Mouse (Mus musculus): Measurements from ENCODE around the gene Erbb4. TPM values are rescaled to one million over a fixed set of nuclear protein-coding genes. Genes with fewer than 3 reads are reported as not detected.

The Erbb4 gene
- under 1 TPM; 0.23 to 0.42 TPM for total RNA-seq (2021)
- long read RNA-seq, experiment 1: 0 reads
- long read RNA-seq, experiment 2: 0 reads

- no peak for DNase-seq
- intact Hi-C loops (cut with DNase I): no loop called here
Observed at GRCm38 (mm10) chr1:69107485-69108158, at the start of gene Erbb4. Erbb4 (minus strand) TSS chr1:69108059.

- no peak for DNase-seq
- intact Hi-C loops (cut with DNase I): no loop called here
Observed at GRCm38 (mm10) chr1:69157346-69157745, 49.5 kb upstream of the Erbb4 start.

- no peak for DNase-seq
- intact Hi-C loops (cut with DNase I): no loop called here
Observed at GRCm38 (mm10) chr1:69141341-69141740, 33.5 kb upstream of the Erbb4 start.

- no peak for DNase-seq
- intact Hi-C loops (cut with DNase I): loop anchor here (5.0 kb wide), 2 partner anchors 1032 to 1497 kb away; no protein-coding TSS in a partner anchor
Observed at GRCm38 (mm10) chr1:69139519-69139868, 31.6 kb upstream of the Erbb4 start.

GRCm38 (mm10) chr1:69138856-69139518 is 31.1 kb upstream of the Erbb4 start:
- intact Hi-C loops (cut with DNase I): loop anchor here (5.0 kb wide), 2 partner anchors 1032 to 1497 kb away; no protein-coding TSS in a partner anchor

GRCm38 (mm10) chr1:69124147-69124848 is 16.4 kb upstream of the Erbb4 start:
- intact Hi-C loops (cut with DNase I): no loop called here
- no peak for DNase-seq

More at GRCm38 (mm10) chr1:69138856-69139518, 31.1 kb upstream of the Erbb4 start:
- peak in 1 of 2 experiments; percentile 8 for DNase-seq

- intact Hi-C loops (cut with DNase I): no loop called here
Observed at GRCm38 (mm10) chr1:69118249-69118938, 10.5 kb upstream of the Erbb4 start.

GRCm38 (mm10) chr1:69108159-69108925 is 483 bp upstream of the Erbb4 start:
- no peak for DNase-seq
- intact Hi-C loops (cut with DNase I): no loop called here

More at GRCm38 (mm10) chr1:69118249-69118938, 10.5 kb upstream of the Erbb4 start:
- DNase-seq: no peak

- intact Hi-C loops (cut with DNase I): no loop called here
- DNase-seq: no peak
Observed at GRCm38 (mm10) chr1:69106937-69107461, 860 bp downstream of the Erbb4 start.

GRCm38 (mm10) chr1:69106322-69106761 is 1.5 kb downstream of the Erbb4 start:
- intact Hi-C loops (cut with DNase I): no loop called here

GRCm38 (mm10) chr1:69105493-69106321 is 2.2 kb downstream of the Erbb4 start:
- intact Hi-C loops (cut with DNase I): no loop called here
- DNase-seq: no peak

More at GRCm38 (mm10) chr1:69106322-69106761, 1.5 kb downstream of the Erbb4 start:
- peak in 1 of 2 experiments; percentile 13 for DNase-seq

GRCm38 (mm10) chr1:69105096-69105492 is 2.8 kb downstream of the Erbb4 start:
- no peak for DNase-seq
- intact Hi-C loops (cut with DNase I): no loop called here

GRCm38 (mm10) chr1:69103211-69103706 is 4.6 kb downstream of the Erbb4 start:
- intact Hi-C loops (cut with DNase I): no loop called here
- no peak for DNase-seq

- no peak for DNase-seq
- intact Hi-C loops (cut with DNase I): no loop called here
Observed at GRCm38 (mm10) chr1:69101670-69102069, 6.2 kb downstream of the Erbb4 start.

GRCm38 (mm10) chr1:69093052-69093451 is 14.8 kb downstream of the Erbb4 start:
- intact Hi-C loops (cut with DNase I): no loop called here

GRCm38 (mm10) chr1:69089331-69089730 is 18.5 kb downstream of the Erbb4 start:
- DNase-seq: no peak
- intact Hi-C loops (cut with DNase I): no loop called here

More at GRCm38 (mm10) chr1:69093052-69093451, 14.8 kb downstream of the Erbb4 start:
- no peak for DNase-seq

- DNase-seq: no peak
- intact Hi-C loops (cut with DNase I): no loop called here
Observed at GRCm38 (mm10) chr1:69085753-69086152, 22.1 kb downstream of the Erbb4 start.

GRCm38 (mm10) chr1:69048918-69049317 is 58.9 kb downstream of the Erbb4 start:
- DNase-seq: no peak
- intact Hi-C loops (cut with DNase I): no loop called here

All from gastrocnemius, postnatal 36 days (tissue).